Mouse (Mus musculus): Measurements from ENCODE around the gene Gpr39. TPM values are rescaled to one million over a fixed set of nuclear protein-coding genes. Genes with fewer than 3 reads are reported as not detected.

The Gpr39 gene
- polyA plus RNA-seq (2012; rRNA removed), result 2.4 and 2.7 TPM in 2 replicates

GRCm38 (mm10) chr1:125676790-125677273 lies at the start of gene Gpr39:
Gene Gpr39 (plus strand): TSS chr1:125676995.

GRCm38 (mm10) chr1:125912601-125913600 lies 236.1 kb downstream of the Gpr39 start, which contains the start of gene Lypd1:
Gene Lypd1 (minus strand): TSS chr1:125913101.

Other genes with a start within 250 kb of the Gpr39 start
- gene Actr3, start 241.3 kb upstream of the Gpr39 start, polyA plus RNA-seq (2012; rRNA removed), result 46.3 and 51.8 TPM in 2 replicates
- gene Slc35f5, start 116.4 kb upstream of the Gpr39 start, polyA plus RNA-seq (2012; rRNA removed), result 11.2 and 13.2 TPM in 2 replicates
- 0.20 and 0.26 TPM in 2 replicates for gene Lypd1, start 236.1 kb downstream of the Gpr39 start, polyA plus RNA-seq (2012; rRNA removed)